Mouse (Mus musculus) left cerebral cortex, adult 2 months (tissue): ENCODE data around the gene Uri1. TPM values are rescaled to one million over a fixed set of nuclear protein-coding genes. Genes with fewer than 3 reads are reported as not detected.

Source experiments
- DNase-seq, 2 experiments: peaks; one replicate each; pipeline ENCODE4 v3.0.0; 2021 to 2022; ENCODE audit warnings: low spot score in 2 of 2, mixed read lengths in 1 of 2; ENCODE audit errors: extremely low spot score in 1 of 2
- H3K27ac ChIP-seq: fragments of 200-600 bp; 2 replicates; pipeline ENCODE4 v1.8.1; 2022
- H3K4me3 ChIP-seq: fragments of 200-600 bp; 2 replicates; pipeline ENCODE4 v1.8.1; 2022
- CTCF ChIP-seq: fragments of 200-600 bp; IDR thresholded peaks from 2 replicates; pipeline ENCODE4 v1.8.1; 2022; ENCODE audit warnings: antibody characterized with exemption, mild to moderate bottlenecking, moderate library complexity
- intact Hi-C: fragments of 180-260 bp; cut with DNase I; formaldehyde crosslinking; loops from one replicate; pipeline ENCODE4 v1.15.1; 2025
- total RNA-seq, 2 experiments: library from RNA; stranded (reverse); gene quantifications; 2 replicates each; pipeline ENCODE4 v1.2.3; 2021

Gene Uri1
- total RNA-seq, 2 experiments from 2014 or later: 39.2 to 51.4 TPM

DNA sequence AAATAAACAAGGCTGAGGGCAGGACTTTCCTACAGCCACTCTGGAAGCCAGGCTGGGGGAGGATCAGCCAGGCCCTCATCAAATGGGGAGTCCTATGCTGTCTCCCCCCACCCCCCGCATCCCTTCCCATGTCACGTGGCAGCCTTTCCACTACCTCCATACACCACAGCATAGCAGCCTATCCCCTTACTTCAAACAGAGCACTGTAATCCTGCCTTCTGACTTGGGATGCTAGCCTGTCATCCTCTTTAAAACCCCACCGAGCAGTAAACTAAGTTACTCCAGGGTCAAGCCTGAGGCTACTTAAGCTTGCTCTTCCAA, 111.6 kb downstream of the Uri1 start:
- TF ChIP-seq CTCF: no peak
- intact Hi-C loops: no loop called here
- no peak overlapping the region for H3K4me3 ChIP-seq
- H3K27ac ChIP-seq: no peak overlapping the region
- DNase-seq: no peak

DNA sequence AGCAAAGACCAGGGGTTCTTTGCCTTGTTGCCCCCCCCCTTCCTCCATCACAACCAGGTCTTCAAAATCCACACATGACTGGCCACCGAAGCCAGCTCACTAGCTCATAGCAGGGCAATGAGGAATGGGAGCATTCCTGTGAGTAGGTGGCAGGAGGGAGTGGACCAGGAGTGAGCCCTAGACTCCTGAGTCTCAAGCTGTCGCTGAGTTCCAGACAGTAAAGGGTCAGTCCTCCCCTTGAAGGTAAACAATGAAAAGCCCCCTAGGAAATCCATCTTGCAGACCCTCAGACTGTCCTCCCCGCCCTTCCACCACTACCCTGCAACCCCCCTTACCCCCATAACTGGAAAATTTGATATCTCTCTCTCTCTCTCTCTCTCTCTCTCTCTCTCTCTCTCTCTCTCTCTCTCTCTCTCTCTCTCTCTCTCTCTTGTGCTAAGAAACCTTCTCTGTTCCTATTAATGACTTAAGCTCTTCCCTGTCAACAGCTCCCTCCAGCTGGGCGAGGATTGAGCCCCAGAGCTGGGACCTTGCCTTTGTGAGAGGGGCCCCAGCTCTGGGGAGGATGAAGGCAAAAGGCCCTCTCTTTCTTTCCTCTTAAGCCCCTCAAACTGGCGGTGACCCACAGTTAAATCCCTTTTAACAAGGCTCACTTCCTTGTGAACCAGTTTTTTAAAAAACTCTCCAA, 112.1 kb downstream of the Uri1 start:
- no peak overlapping the region for H3K4me3 ChIP-seq
- no peak for TF ChIP-seq CTCF
- intact Hi-C loops: no loop called here
- no peak for DNase-seq
- no peak overlapping the region for H3K27ac ChIP-seq

GRCm38 (mm10) chr7:37910161-37910560, 113.2 kb downstream of the Uri1 start:
- intact Hi-C loops: no loop called here
- no peak for DNase-seq
- H3K4me3 ChIP-seq: no peak overlapping the region
- no peak for TF ChIP-seq CTCF
- no peak overlapping the region for H3K27ac ChIP-seq

Other genes starting within 250 kb of the Uri1 start
- 10 to 100 TPM; 35.1 to 43.5 TPM for gene Zfp536, start 249.9 kb downstream of the Uri1 start, total RNA-seq
- gene Ccne1, start 84.0 kb upstream of the Uri1 start, total RNA-seq: 10 to 100 TPM; 20.0 to 21.8 TPM
- 10 to 100 TPM; 20.7 to 24.0 TPM for gene 1600014C10Rik, start 159.7 kb upstream of the Uri1 start, total RNA-seq
- 1 to 10 TPM; 2.3 to 2.5 TPM for gene Plekhf1, start 204.5 kb upstream of the Uri1 start, total RNA-seq
- 10 to 100 TPM; 19.9 to 22.8 TPM for gene Pop4, start 247.9 kb upstream of the Uri1 start, total RNA-seq